16 mouse cellular contexts compared by ENCODE assay signal in the genomic region with DNA sequence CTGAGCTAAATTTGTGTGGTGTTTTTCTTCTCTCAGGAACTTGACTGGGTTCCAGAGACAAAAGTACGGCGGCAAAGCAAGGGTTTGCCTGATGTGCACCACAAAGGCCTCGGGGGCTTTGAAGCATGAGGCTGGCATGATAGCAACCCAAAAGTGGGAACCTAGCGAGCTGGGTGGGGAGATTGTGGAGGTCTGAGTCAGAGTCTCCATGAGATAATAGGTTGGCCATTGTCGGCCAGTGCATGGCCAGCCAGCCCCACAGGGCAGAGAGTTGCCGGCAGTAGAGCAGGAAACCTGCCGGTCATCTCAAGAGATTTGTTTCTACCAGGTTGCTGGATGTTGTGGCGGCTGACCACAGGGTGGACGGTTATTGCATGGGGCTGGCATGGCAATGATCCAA.
"Had no signal": no experiment of that assay in that cellular context is flagged by ENCODE, and none has a peak within 500 bp of the region (broad histone marks: within the 10 kb centered on the region; RNA-seq: fewer than 3 reads in every experiment).

No protein-coding gene starts in this region.

- H3K36me3 ChIP-seq: limb, embryonic 12.5 days; liver, embryonic 13.5 days; lung, embryonic 15.5 days; neural tube, embryonic 12.5 days had no signal

- DNase-seq: kidney, adult 2 months; layer of hippocampus, postnatal 36 days; liver; liver, embryonic 13.5 days; liver, postnatal 0 days; lung, postnatal 14 days; midbrain, embryonic 14.5 days; retina, postnatal 1 day; right cerebral cortex, postnatal 4 days; spleen, adult 18-20 months; thymus, adult 18-20 months; thymus, postnatal 14 days had no signal

- H3K9me3 ChIP-seq: limb, embryonic 12.5 days; liver, embryonic 13.5 days; lung, embryonic 15.5 days; neural tube, embryonic 12.5 days had no signal

- H3K4me2 ChIP-seq: limb, embryonic 12.5 days; liver, embryonic 13.5 days; lung, embryonic 15.5 days; neural tube, embryonic 12.5 days had no signal

- ATAC-seq: liver, postnatal 0 days had no signal

- H3K27ac ChIP-seq: limb, embryonic 12.5 days; lung, embryonic 15.5 days; macrophage; neural tube, embryonic 12.5 days had no signal

- H3K27me3 ChIP-seq: lung, embryonic 15.5 days; neural tube, embryonic 12.5 days had no signal

- H3K4me3 ChIP-seq: limb, embryonic 12.5 days; liver, embryonic 13.5 days; lung, embryonic 15.5 days; neural tube, embryonic 12.5 days had no signal

- H3K4me1 ChIP-seq: neural tube, embryonic 12.5 days had no signal

- H3K9ac ChIP-seq: limb, embryonic 12.5 days; liver, embryonic 13.5 days; liver, postnatal 0 days; lung, embryonic 15.5 days; neural tube, embryonic 12.5 days had no signal
